Mouse (Mus musculus) hindbrain, embryonic 12.5 days (tissue): Measurements from ENCODE around the gene Zwilch. TPM values are rescaled to one million over a fixed set of nuclear protein-coding genes. Genes with fewer than 3 reads are reported as not detected.

Experiments
- ATAC-seq: fragments of 200-750 bp; cut with Nextera tagmentation; 2 replicates; pipeline ENCODE4 v1.8.0; 2017; ENCODE audit warnings: moderate TSS enrichment; ENCODE audit not compliant: low FRiP score
- H3K27ac ChIP-seq: fragments of 300-500 bp; sonication (generic); 2 replicates; pipeline ENCODE4 v1.5.1; 2016; ENCODE audit warnings: mild to moderate bottlenecking
- H3K27me3 ChIP-seq: fragments of 300-500 bp; sonication (generic); 2 replicates; pipeline ENCODE4 v1.6.1; 2016; ENCODE audit warnings: mild to moderate bottlenecking
- H3K36me3 ChIP-seq: fragments of 300-500 bp; sonication (generic); 2 replicates; pipeline ENCODE4 v1.6.1; 2016; ENCODE audit warnings: mild to moderate bottlenecking
- H3K4me1 ChIP-seq: fragments of 300-500 bp; sonication (generic); 2 replicates; pipeline ENCODE4 v1.6.1; 2016
- H3K4me2 ChIP-seq: fragments of 300-500 bp; sonication (generic); replicated peaks from 2 replicates; pipeline ENCODE4 v1.6.1; 2016; ENCODE audit warnings: mild to moderate bottlenecking
- H3K4me3 ChIP-seq: fragments of 300-500 bp; sonication (generic); 2 replicates; pipeline ENCODE4 v1.5.1; 2016; ENCODE audit warnings: mild to moderate bottlenecking
- H3K9ac ChIP-seq: fragments of 300-500 bp; sonication (generic); 2 replicates; pipeline ENCODE4 v1.6.1; 2016; ENCODE audit warnings: mild to moderate bottlenecking, moderate library complexity
- H3K9me3 ChIP-seq: fragments of 300-500 bp; sonication (generic); replicated peaks from 2 replicates; pipeline ENCODE4 v1.6.1; 2016; ENCODE audit warnings: mild to moderate bottlenecking
- WGBS: fragments of 180-500 bp; shearing (Covaris S2); methylation state at CpG from one replicate; pipeline ENCODE4 v1.1.7; 2016; 5-methylcytosine and 5-hydroxymethylcytosine counted together
- polyA plus RNA-seq: library from polyadenylated mRNA; unstranded; fragments of >200 nt; fragmentation: Nextera tagmentation; extraction: Ambion mirVana; gene quantifications from 2 replicates; pipeline ENCODE4 v1.2.1, GENCODE M21; 2016

Zwilch gene
- polyA plus RNA-seq, 1 experiment from 2014 or later, result 19.6 TPM

DNA sequence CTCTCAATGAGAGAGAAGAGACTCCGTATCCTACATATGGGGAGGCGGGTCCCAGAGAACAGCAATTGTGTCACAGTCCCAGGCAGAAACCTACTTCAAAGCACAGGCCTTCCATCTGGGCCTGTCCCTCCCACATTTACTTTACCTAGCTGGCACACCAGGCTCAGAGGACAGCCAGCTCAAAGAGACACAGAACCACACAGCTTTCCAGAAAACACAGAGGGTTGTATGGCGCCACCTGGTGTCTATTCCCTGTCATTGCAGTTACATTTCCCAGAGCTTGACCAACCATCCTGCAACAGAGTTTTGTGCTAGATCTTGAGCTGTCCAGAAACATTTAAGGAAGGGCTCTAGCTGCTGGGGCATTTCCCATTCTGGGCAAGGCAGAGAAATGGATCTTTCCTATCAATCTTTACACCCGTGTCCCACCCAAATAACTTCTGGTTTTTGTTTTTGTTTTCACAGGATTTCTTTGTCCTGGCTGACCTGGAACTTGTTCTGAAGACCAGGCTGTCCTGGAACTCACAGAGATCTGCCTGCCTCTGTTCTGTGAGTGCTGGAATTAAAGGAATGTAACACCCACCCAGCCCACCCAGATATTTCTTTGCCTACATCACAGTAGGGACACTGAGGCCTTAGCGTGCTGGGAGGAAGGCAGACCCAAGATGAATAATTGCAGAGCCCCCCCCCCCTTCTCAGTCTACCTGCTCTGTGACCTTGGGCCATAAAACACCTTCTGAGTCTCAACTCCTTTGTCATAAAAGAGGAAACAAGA lies 85.3 kb downstream of the Zwilch start:
- Histone ChIP-seq H3K27me3 (peaks cover 29% of the 10 kb centered on the region), H3K36me3 (no peaks in the 10 kb centered on the region), H3K27ac (no peak overlapping the region), H3K9me3 (no peaks in the 10 kb centered on the region), H3K4me3 (no peak overlapping the region), H3K9ac (no peak overlapping the region; the same call in 1 of the 2 replicates), H3K4me2 (no peak overlapping the region), H3K4me1 (peaks cover 14% of the 10 kb centered on the region)
- ATAC-seq, result no peak
- WGBS, result 48% methylated on average over 5 of the region's 5 CpGs

Other genes starting within 250 kb of the Zwilch start
- 12.4 and 13.0 TPM in 2 replicates for gene Smad6, start 151.0 kb downstream of the Zwilch start, polyA plus RNA-seq
- gene Lctl, start 56.0 kb downstream of the Zwilch start, polyA plus RNA-seq, result not detected in 2 replicates
- 811 and 819 TPM in 2 replicates for gene Rpl4, start 271 bp upstream of the Zwilch start, polyA plus RNA-seq
- 32.2 and 36.2 TPM in 2 replicates for gene Snapc5, start 6.2 kb upstream of the Zwilch start, polyA plus RNA-seq
- 3.6 and 4.0 TPM in 2 replicates for gene Uchl4, start 62.1 kb upstream of the Zwilch start, polyA plus RNA-seq
- gene Map2k1, start 80.5 kb upstream of the Zwilch start, polyA plus RNA-seq, result 74.4 and 75.0 TPM in 2 replicates
- 143 and 153 TPM in 2 replicates for gene Tipin, start 108.5 kb upstream of the Zwilch start, polyA plus RNA-seq
- 20.3 and 21.9 TPM in 2 replicates for gene Dis3l, start 168.2 kb upstream of the Zwilch start, polyA plus RNA-seq
- gene Megf11, start 212.5 kb upstream of the Zwilch start, polyA plus RNA-seq, result 7.6 and 8.0 TPM in 2 replicates